ENCODE assay signal across 10 mouse cellular contexts in the genomic region with DNA sequence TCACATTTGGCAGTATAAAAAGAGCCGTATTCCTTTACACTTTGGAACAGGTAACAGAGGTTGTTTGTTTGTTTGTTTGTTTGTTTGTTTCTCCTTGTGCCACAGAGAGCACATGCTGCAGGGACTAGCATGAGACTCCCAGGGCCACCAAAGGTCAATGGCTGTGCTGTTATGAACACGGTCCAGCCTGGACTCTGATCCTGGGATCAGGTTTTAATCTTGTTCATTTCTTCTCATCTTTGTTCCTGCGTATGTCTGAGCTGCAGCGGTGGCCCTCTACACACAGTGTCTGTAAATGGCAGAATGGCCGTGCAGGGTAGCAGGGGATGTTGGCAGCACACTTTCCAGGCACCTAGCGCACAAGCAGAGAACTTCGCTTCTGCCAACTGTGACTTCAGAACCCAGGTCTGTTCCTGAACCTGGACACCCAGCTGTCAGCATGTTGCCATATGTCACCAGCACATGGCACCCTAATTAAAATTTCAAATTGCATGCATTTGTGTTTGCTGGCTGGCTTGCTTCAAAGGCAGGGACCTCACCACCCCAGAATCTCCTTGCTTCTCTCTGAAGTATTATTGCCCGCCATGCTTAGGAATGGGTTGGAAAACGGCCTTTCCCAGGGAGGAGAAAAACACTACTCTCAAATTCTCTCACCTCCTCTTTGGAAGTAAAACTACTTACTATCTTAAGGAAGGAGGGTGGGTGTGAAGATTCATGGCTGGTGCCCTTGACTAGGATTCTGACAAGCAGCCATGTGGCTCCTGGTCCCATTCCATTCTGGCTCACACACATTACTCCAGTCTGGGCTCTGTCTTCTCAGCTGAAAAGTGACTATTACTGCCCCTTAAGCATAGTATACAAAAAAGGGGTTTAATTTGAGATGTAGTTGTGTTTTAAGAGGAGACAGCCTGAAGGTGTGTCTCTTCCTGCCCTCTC.
DNase-seq lines count a peak whose midpoint lies in the region; ATAC-seq lines count a peak whose summit lies in the region.
"Had no signal": no experiment of that assay in that cellular context is flagged by ENCODE, and none has a peak within 500 bp of the region (broad histone marks: within the 10 kb centered on the region; RNA-seq: fewer than 3 reads in every experiment).

No protein-coding gene starts in this region.

- H3K9ac ChIP-seq in forebrain, embryonic 12.5 days = no peak overlapping the region
- H3K9ac ChIP-seq: heart, embryonic 15.5 days had no signal

- peaks cover 16% of the 10 kb centered on the region for H3K4me1 ChIP-seq in forebrain, embryonic 12.5 days
- H3K4me1 ChIP-seq in forebrain, embryonic 10.5 days = peaks cover 7% of the 10 kb centered on the region
- H3K4me1 ChIP-seq in heart, embryonic 10.5 days = peaks cover 4% of the 10 kb centered on the region; the same call in 1 of the 2 replicates

- H3K27me3 ChIP-seq in forebrain, embryonic 12.5 days = no peaks in the 10 kb centered on the region
- H3K27me3 ChIP-seq in forebrain, embryonic 10.5 days (ENCODE audit: poor library complexity, severe bottlenecking) = no peaks in the 10 kb centered on the region
- no peaks in the 10 kb centered on the region for H3K27me3 ChIP-seq in heart, embryonic 10.5 days (ENCODE audit: insufficient read depth, poor library complexity, severe bottlenecking)
- H3K27me3 ChIP-seq: heart, embryonic 15.5 days had no signal

- no peak overlapping the region for H3K4me2 ChIP-seq in forebrain, embryonic 12.5 days
- H3K4me2 ChIP-seq: heart, embryonic 15.5 days had no signal

- no peaks in the 10 kb centered on the region for H3K36me3 ChIP-seq in forebrain, embryonic 12.5 days (replicated peaks)
- no peaks in the 10 kb centered on the region for H3K36me3 ChIP-seq in forebrain, embryonic 10.5 days (replicated peaks)
- no peaks in the 10 kb centered on the region for H3K36me3 ChIP-seq in heart, embryonic 10.5 days
- H3K36me3 ChIP-seq: heart, embryonic 15.5 days; limb, embryonic 10.5 days had no signal

- peak; percentile 55 for ATAC-seq in forebrain, embryonic 12.5 days (ENCODE audit: low FRiP score)

- H3K9me3 ChIP-seq in forebrain, embryonic 12.5 days = no peaks in the 10 kb centered on the region
- no peaks in the 10 kb centered on the region for H3K9me3 ChIP-seq in forebrain, embryonic 10.5 days
- H3K9me3 ChIP-seq in heart, embryonic 10.5 days = no peaks in the 10 kb centered on the region
- H3K9me3 ChIP-seq: heart, embryonic 15.5 days; limb, embryonic 10.5 days had no signal

- no peak overlapping the region for H3K4me3 ChIP-seq in forebrain, embryonic 12.5 days (replicated peaks)
- H3K4me3 ChIP-seq in forebrain, embryonic 10.5 days = no peak overlapping the region
- H3K4me3 ChIP-seq in heart, embryonic 10.5 days = no peak overlapping the region
- H3K4me3 ChIP-seq: heart, embryonic 15.5 days; limb, embryonic 10.5 days had no signal

- no peak for DNase-seq in forebrain, embryonic 10.5 days (ENCODE audit: extremely low spot score, low spot score)
- peak; percentile 39 to 49 for DNase-seq in right cerebral cortex, postnatal 10 days (ENCODE audit: low spot score in 2 of 2)
- no peak for DNase-seq in right cerebral cortex, postnatal 25 days
- peak; percentile 62 to 79 for DNase-seq in kidney, postnatal 25 days
- peak; percentile 13 for DNase-seq in yolk sac, embryonic 10.5 days (ENCODE audit: low spot score)
- DNase-seq in heart, embryonic 10.5 days (ENCODE audit: low spot score) = no peak
- no peak for DNase-seq in adrenal gland, adult (ENCODE audit: inconsistent age in 2 of 2, low spot score in 1 of 2)

- 71% methylated on average over 9 of the region's 9 CpGs for WGBS in forebrain, embryonic 12.5 days
- WGBS in forebrain, embryonic 10.5 days = 88% methylated on average over 9 of the region's 9 CpGs
- 86% methylated on average over 9 of the region's 9 CpGs for WGBS in heart, embryonic 10.5 days

- H3K27ac ChIP-seq in forebrain, embryonic 12.5 days = 0 out of 2 replicates have a peak overlapping the region, but pooled peaks have one; percentile 2
- H3K27ac ChIP-seq in forebrain, embryonic 10.5 days = no peak overlapping the region
- H3K27ac ChIP-seq in heart, embryonic 10.5 days = no peak overlapping the region
- H3K27ac ChIP-seq: heart, embryonic 15.5 days; limb, embryonic 10.5 days had no signal

Comparison
In these comparisons a context has a peak if more than half of its experiments do, and no peak if none do; other contexts are left out.
1. DNase-seq: peak in right cerebral cortex, postnatal 10 days (2 of 2), kidney, postnatal 25 days (2 of 2) and yolk sac, embryonic 10.5 days (single experiment); none in forebrain, embryonic 10.5 days (single experiment), right cerebral cortex, postnatal 25 days (single experiment), heart, embryonic 10.5 days (single experiment) and adrenal gland, adult (0 of 2).